Mouse (Mus musculus) heart, postnatal 10 days (tissue): ENCODE measurements around the gene Mettl7a3. TPM values are rescaled to one million over a fixed set of nuclear protein-coding genes. Genes with fewer than 3 reads are reported as not detected.

Source experiments
- DNase-seq, 2 experiments: peaks; one replicate each; pipeline ENCODE4 v3.0.0; 2021
- intact Hi-C: fragments of 180-260 bp; cut with DNase I; formaldehyde crosslinking; loops from one replicate; pipeline ENCODE4 v1.15.1; 2025
- total RNA-seq, 2 experiments: library from RNA; stranded (reverse); gene quantifications; 2 replicates each; pipeline ENCODE4 v1.2.3; 2021

The Mettl7a3 gene
- total RNA-seq, 2 experiments from 2014 or later = not detected

GRCm38 (mm10) chr15:100379658-100380057 is 44.9 kb downstream of the Mettl7a3 start:
- intact Hi-C loops = loop anchor here (10.0 kb wide), 1 partner anchor 355 kb away; no protein-coding TSS in a partner anchor
- no peak for DNase-seq

- intact Hi-C loops = no loop called here
- DNase-seq = no peak
These were observed 45.4 kb downstream of the Mettl7a3 start for GRCm38 (mm10) chr15:100380104-100380503.

DNA sequence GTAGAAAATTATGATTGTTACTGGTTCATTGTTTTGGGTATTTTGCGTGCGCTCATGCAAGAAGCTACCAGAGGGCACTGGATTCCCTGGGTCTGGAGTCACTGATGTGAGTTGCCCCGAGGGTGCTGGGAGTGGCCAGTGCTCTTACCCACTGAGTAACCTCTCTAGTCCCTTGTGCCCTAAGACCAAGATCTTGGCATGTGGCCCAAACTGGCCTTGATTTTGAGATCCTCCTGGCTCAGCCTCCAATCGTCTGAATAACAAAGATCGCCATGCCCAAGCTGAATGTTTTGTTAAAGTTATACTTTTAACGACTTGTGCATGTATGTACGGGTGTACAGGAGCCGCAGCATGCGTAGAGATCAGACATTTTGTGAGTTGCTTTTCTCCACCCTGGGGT is 51.0 kb downstream of the Mettl7a3 start:
- intact Hi-C loops = no loop called here
- DNase-seq = no peak

GRCm38 (mm10) chr15:100387544-100388223 is 53.0 kb downstream of the Mettl7a3 start:
- intact Hi-C loops = no loop called here
- no peak for DNase-seq

GRCm38 (mm10) chr15:100388224-100388835 is 53.6 kb downstream of the Mettl7a3 start:
- intact Hi-C loops = no loop called here
- DNase-seq = no peak

DNA sequence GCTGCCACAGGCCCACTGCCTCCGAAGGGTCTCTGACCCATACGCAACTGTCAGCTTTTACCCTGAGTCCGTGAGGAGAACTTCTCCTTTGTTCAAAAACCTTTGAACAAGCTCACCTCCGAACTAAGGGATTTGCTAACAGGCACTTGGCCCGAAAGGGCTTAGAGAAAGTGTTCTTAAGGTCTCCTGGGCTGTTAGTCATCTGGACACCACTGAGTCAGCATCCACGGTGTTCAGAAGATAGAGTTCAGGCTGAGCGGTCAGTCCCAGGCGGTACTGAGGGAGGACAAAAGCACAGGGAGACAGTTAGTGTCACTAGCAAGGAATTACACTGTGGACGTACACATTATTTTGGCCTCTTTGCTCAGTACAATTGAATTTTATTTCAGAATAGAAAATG is 54.2 kb downstream of the Mettl7a3 start:
- no peak for DNase-seq
- intact Hi-C loops = no loop called here

Other genes starting within 250 kb of the Mettl7a3 start
- 10 to 100 TPM; 45.8 to 52.5 TPM for gene Atf1, start 107.1 kb upstream of the Mettl7a3 start, total RNA-seq
- not detected for gene Tmprss12, start 54.1 kb upstream of the Mettl7a3 start, total RNA-seq
- gene Mettl7a1, start 30.8 kb upstream of the Mettl7a3 start, total RNA-seq = 10 to 100 TPM; 19.6 to 22.9 TPM
- gene Methig1, start 18.2 kb downstream of the Mettl7a3 start, total RNA-seq = not detected
- under 1 TPM; 0.45 to 0.53 TPM for gene Mettl7a2, start 18.3 kb downstream of the Mettl7a3 start, total RNA-seq
- gene Higd1c, start 29.6 kb downstream of the Mettl7a3 start, total RNA-seq = not detected
- gene Gm5475, start 87.2 kb downstream of the Mettl7a3 start, total RNA-seq = not detected
- 10 to 100 TPM; 45.0 to 46.7 TPM for gene Slc11a2, start 90.1 kb downstream of the Mettl7a3 start, total RNA-seq
- 10 to 100 TPM; 22.3 to 44.6 TPM for gene Letmd1, start 134.1 kb downstream of the Mettl7a3 start, total RNA-seq
- 1 to 10 TPM; 2.8 to 5.0 TPM for gene Csrnp2, start 160.6 kb downstream of the Mettl7a3 start, total RNA-seq
- gene Tfcp2, start 217.1 kb downstream of the Mettl7a3 start, total RNA-seq = 10 to 100 TPM; 13.3 to 15.0 TPM